Mouse (Mus musculus) lung, postnatal 0 days (tissue): ENCODE measurements at regions not wholly inside any gene's neighbourhood (a gene's known extent, or its start where the extent isn't known, plus 50 kb on each side); places are given as distances from the start of the nearest gene placed in this dataset.

Source experiments
- ATAC-seq: fragments of 200-750 bp; cut with Nextera tagmentation; 2 replicates; pipeline ENCODE4 v1.8.0; 2017; ENCODE audit warnings: moderate library complexity
- DNase-seq: peaks from one replicate; pipeline ENCODE4 v3.0.0-alpha.2; 2016; ENCODE audit warnings: low spot score
- H3K27ac ChIP-seq: fragments of 300-500 bp; sonication (generic); 2 replicates; pipeline ENCODE4 v1.5.1; 2014; ENCODE audit warnings: antibody characterized with exemption, mild to moderate bottlenecking, low read length, mixed read lengths
- H3K27me3 ChIP-seq: fragments of 300-500 bp; sonication (generic); replicated peaks from 2 replicates; pipeline ENCODE4 v1.6.1; 2014; ENCODE audit warnings: low read length, mixed read lengths; ENCODE audit not compliant: insufficient read depth
- H3K36me3 ChIP-seq: fragments of 300-500 bp; sonication (generic); 2 replicates; pipeline ENCODE4 v1.6.1; 2014; ENCODE audit warnings: low read length, mixed read lengths; ENCODE audit not compliant: insufficient read depth
- H3K4me1 ChIP-seq: fragments of 300-500 bp; sonication (generic); 2 replicates; pipeline ENCODE4 v1.6.1; 2014; ENCODE audit warnings: antibody characterized with exemption, low read depth, low read length, mixed read lengths; ENCODE audit not compliant: insufficient read depth
- H3K4me2 ChIP-seq: fragments of 300-500 bp; sonication (generic); replicated peaks from 2 replicates; pipeline ENCODE4 v1.6.1; 2014; ENCODE audit warnings: low read depth, mild to moderate bottlenecking, low read length, moderate library complexity, mixed read lengths
- H3K4me3 ChIP-seq: fragments of 300-500 bp; sonication (generic); 2 replicates; pipeline ENCODE4 v1.5.1; 2014; ENCODE audit warnings: low read depth, low read length
- H3K9ac ChIP-seq: fragments of 300-500 bp; sonication (generic); replicated peaks from 2 replicates; pipeline ENCODE4 v1.6.1; 2014; ENCODE audit warnings: low read depth, mild to moderate bottlenecking
- H3K9me3 ChIP-seq: fragments of 300-500 bp; sonication (generic); 2 replicates; pipeline ENCODE4 v1.6.1; 2016; ENCODE audit warnings: low read length, mixed read lengths
- CTCF ChIP-seq: IDR thresholded peaks from 2 replicates; pipeline ENCODE4 v1.5.1; 2016; ENCODE audit warnings: antibody characterized with exemption, mild to moderate bottlenecking
- EP300 ChIP-seq: IDR thresholded peaks from 2 replicates; pipeline ENCODE4 v1.6.1; 2016; ENCODE audit warnings: antibody characterized with exemption, mild to moderate bottlenecking, control low read depth
- WGBS: fragments of 180-500 bp; shearing (Covaris S2); extraction: QIAGEN DNeasy Blood & Tissue Kit; methylation state at CpG from one replicate; pipeline ENCODE4 v1.1.7; 2014; 5-methylcytosine and 5-hydroxymethylcytosine counted together

DNA sequence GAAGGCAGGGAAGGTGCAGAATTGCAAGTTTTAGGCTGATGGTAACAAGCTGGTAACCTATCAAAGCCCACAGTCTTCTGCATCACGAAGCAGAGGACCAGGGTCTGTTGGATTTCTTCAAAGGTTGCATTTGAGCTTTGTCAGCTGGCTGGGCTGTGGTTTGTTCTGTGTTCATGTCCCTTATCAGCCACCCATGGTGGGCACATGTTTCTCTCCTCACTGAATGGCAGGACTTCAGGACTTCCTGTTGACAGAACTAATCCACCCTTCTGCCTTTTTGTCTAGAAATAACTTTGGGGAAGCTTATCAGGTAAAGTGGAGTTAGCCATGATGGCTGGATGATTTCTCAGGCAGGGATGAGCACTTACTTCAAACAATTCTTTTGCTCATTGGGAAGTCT is 106.6 kb upstream of the Bmper start:
- Histone ChIP-seq H3K27me3 (no peaks in the 10 kb centered on the region), H3K4me2 (no peak overlapping the region), H3K27ac (no peak overlapping the region), H3K9me3 (no peaks in the 10 kb centered on the region), H3K9ac (no peak overlapping the region), H3K4me3 (no peak overlapping the region), H3K36me3 (no peaks in the 10 kb centered on the region), H3K4me1 (no peaks in the 10 kb centered on the region)
- no peak for TF ChIP-seq EP300
- TF ChIP-seq CTCF, result no peak
- DNase-seq (no peak), ATAC-seq (no peak)
- 43% methylated on average over 1 of the region's 1 CpGs for WGBS

DNA sequence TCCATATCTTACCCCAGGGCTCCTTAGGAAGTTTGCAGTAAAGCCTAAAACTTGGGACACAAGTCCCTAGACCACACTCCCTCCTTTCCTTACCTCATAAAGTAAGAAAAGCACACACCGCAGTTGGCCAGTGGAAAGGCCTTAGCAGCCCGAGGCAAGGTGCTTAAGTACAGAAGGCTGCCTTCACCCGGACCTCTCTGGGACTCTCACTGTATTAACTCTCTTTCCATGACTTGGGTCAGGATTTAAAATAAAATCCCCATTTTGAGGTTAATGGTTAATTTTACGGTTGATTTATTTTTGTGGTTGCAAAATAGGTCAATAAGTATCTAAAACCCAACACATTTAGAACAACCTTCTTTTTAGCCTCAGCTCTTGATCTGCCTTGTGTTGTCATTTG is 103.1 kb upstream of the Bmper start:
- DNase-seq (no peak), ATAC-seq (no peak)
- no peaks in the 10 kb centered on the region for H3K4me1 ChIP-seq

DNA sequence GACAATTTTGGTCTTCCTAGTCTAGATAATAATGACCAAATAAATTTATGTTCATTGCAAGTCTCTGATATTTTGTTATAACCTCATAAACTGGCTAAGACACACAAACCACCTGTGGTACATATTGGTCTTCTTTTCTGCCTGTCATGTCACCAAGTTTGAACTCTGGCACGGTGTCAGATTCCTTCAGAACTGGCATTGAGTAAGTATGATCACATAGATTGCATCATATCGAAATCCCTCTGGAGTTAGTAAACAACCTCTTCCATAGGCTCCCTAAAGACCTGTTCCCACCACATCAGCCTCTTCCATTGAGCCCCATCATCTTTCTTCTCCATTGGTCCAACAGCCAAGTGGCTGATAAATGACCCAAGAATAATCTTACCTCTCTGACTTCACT is 102.1 kb upstream of the Bmper start:
- DNase-seq (peak; percentile 6), ATAC-seq (no peak)
- H3K9me3 ChIP-seq, result no peaks in the 10 kb centered on the region
- no peaks in the 10 kb centered on the region for H3K4me1 ChIP-seq
- no peak overlapping the region for H3K4me3 ChIP-seq
- TF ChIP-seq CTCF (no peak), EP300 (no peak)
- 85% methylated on average over 2 of the region's 2 CpGs for WGBS
- no peaks in the 10 kb centered on the region for H3K36me3 ChIP-seq
- H3K4me2 ChIP-seq, result no peak overlapping the region
- no peaks in the 10 kb centered on the region for H3K27me3 ChIP-seq
- no peak overlapping the region for H3K27ac ChIP-seq
- H3K9ac ChIP-seq, result no peak overlapping the region

More for the DNA sequence above, 103.1 kb upstream of the Bmper start:
- no peak overlapping the region for H3K27ac ChIP-seq
- 88% methylated on average over 4 of the region's 4 CpGs for WGBS
- TF ChIP-seq CTCF, result no peak
- no peak for TF ChIP-seq EP300
- H3K4me3 ChIP-seq, result no peak overlapping the region
- no peaks in the 10 kb centered on the region for H3K27me3 ChIP-seq
- no peaks in the 10 kb centered on the region for H3K36me3 ChIP-seq
- no peaks in the 10 kb centered on the region for H3K9me3 ChIP-seq
- no peak overlapping the region for H3K4me2 ChIP-seq
- H3K9ac ChIP-seq, result no peak overlapping the region

DNA sequence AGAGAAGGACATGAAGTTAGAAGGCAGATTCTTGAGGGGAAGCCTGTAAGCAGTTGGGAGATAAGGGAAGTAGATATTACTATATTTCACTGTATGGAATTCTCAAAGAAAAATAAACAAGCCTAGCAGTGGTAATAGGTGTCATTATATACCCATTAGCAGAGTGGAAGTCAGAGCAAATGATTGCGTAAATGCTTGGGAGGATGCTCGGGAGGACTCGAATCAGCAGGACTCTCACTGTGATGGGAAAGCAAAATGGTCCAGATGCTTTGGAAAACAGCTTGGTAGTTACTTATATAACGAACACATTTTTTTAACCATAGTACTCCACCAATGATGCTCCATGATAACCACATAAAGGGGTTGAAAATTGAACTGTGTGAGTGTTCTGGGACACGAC is 100.4 kb upstream of the Bmper start:
- ATAC-seq, result no peak
- no peak overlapping the region for H3K27ac ChIP-seq
- H3K4me1 ChIP-seq, result no peaks in the 10 kb centered on the region
- H3K4me3 ChIP-seq, result no peak overlapping the region
- H3K9me3 ChIP-seq, result no peaks in the 10 kb centered on the region
- no peaks in the 10 kb centered on the region for H3K36me3 ChIP-seq
- no peak overlapping the region for H3K9ac ChIP-seq
- H3K27me3 ChIP-seq, result no peaks in the 10 kb centered on the region
- TF ChIP-seq CTCF (no peak), EP300 (no peak)
- H3K4me2 ChIP-seq, result no peak overlapping the region
- DNase-seq, result no peak
- 60% methylated on average over 5 of the region's 5 CpGs for WGBS

DNA sequence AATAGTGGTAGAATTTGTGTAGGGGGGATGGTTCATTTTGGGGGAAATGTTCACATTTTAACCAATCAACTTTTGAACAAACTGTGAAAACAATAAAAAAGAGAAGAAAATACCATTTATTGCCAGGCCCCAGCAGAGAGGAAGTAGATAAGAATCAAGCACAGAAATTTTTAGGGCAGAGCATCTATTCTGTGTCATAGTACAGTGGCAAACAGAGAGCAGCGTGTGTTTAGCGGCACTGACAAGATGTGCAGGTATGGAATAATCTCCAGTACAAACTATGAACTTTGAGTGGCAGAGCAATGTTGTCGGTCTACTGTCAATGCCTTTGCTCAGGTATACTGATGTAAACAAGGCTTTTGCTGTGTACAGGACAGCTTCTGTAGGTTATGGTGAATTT is 99.4 kb upstream of the Bmper start:
- Histone ChIP-seq H3K36me3 (no peaks in the 10 kb centered on the region), H3K27me3 (no peaks in the 10 kb centered on the region), H3K4me3 (no peak overlapping the region), H3K27ac (no peak overlapping the region), H3K4me2 (no peak overlapping the region), H3K4me1 (no peaks in the 10 kb centered on the region), H3K9me3 (no peaks in the 10 kb centered on the region), H3K9ac (no peak overlapping the region)
- WGBS, result 84% methylated on average over 3 of the region's 3 CpGs
- TF ChIP-seq EP300 (no peak), CTCF (no peak)
- no peak for ATAC-seq
- no peak for DNase-seq

DNA sequence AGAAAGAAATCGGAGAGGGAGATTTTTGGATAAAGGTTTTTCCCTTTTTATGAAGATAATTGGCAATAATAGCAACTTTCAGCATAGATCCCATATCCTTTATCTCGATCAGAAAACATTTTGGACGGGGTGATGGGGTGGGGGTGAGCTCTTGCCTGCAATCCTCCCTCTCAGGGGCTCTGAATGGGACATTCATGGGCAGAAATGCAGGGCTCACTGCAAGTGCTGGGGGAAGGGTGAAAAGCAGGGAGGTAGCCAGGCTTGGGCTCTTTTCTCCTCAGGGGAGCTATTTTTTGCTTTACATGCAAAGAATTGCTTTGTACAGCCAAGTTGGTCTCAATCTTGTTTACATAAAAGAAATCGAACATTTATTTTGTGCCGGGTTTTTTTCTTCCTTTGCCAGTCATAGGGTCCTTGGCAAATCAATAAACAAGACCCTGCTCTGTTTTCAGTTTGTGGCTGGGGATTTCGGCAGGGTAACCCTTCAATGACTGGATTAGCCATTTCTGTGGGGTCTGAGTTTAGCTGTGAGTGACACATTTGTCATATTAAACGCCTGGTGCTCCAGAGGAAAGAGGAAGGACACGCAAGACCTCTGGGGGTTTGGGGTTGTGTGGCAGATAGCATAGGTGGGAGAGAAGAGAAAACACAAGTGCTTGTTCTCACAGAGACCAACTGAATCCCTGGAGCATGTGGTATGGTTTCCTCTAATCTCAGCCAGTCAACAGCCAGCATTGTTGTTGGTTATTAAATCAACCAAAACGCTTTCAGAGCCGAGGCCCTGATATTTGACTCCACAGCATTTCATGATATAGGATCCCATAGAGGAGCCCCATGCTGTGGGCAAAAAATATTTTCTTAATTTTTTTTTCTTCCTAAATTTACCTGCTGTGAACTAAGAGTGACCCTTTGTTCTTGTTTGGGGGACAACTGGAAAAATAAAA is 96.8 kb upstream of the Bmper start:
- H3K27ac ChIP-seq, result no peak overlapping the region
- no peak for DNase-seq
- no peaks in the 10 kb centered on the region for H3K4me1 ChIP-seq

More for the DNA sequence above, 96.8 kb upstream of the Bmper start:
- 44% methylated on average over 10 of the region's 10 CpGs for WGBS
- no peak for TF ChIP-seq EP300
- TF ChIP-seq CTCF, result no peak
- H3K27me3 ChIP-seq, result no peaks in the 10 kb centered on the region
- no peak overlapping the region for H3K4me2 ChIP-seq
- H3K4me3 ChIP-seq, result no peak overlapping the region
- H3K36me3 ChIP-seq, result no peaks in the 10 kb centered on the region
- no peaks in the 10 kb centered on the region for H3K9me3 ChIP-seq
- no peak for ATAC-seq
- H3K9ac ChIP-seq, result no peak overlapping the region
